Mouse (Mus musculus) heart, postnatal 4 days (tissue): ENCODE data around the gene Sdf2l1. TPM values are rescaled to one million over a fixed set of nuclear protein-coding genes. Genes with fewer than 3 reads are reported as not detected.

Experiments used
- DNase-seq: peaks from one replicate; pipeline ENCODE4 v3.0.0; 2021
- microRNA-seq, 2 experiments: library from miRNA; unstranded; fragments of <30 nt; microRNA quantifications; one replicate each; pipeline ENCODE4 v1.2.0; 2021 to 2022
- total RNA-seq, 2 experiments: library from RNA; stranded (reverse); gene quantifications; 2 replicates each; pipeline ENCODE4 v1.2.3; 2021

Gene Sdf2l1
- total RNA-seq, 2 experiments from 2014 or later = 8.2 to 10.5 TPM

GRCm38 (mm10) chr16:17124119-17124870, 7.9 kb downstream of the Sdf2l1 start:
- DNase-seq = no peak

GRCm38 (mm10) chr16:17121569-17121968, 10.6 kb downstream of the Sdf2l1 start:
- no peak for DNase-seq

- DNase-seq = no peak
These were observed 14.8 kb downstream of the Sdf2l1 start for GRCm38 (mm10) chr16:17117309-17117799.

GRCm38 (mm10) chr16:17110771-17111743, 21.1 kb downstream of the Sdf2l1 start, which contains the start of gene Ppil2:
Ppil2 (minus strand) TSS chr16:17111257.
- peak; percentile 63 for DNase-seq

GRCm38 (mm10) chr16:17104600-17104999, 27.6 kb downstream of the Sdf2l1 start:
- DNase-seq = no peak

- peak; percentile 20 for DNase-seq
These were observed 29.5 kb downstream of the Sdf2l1 start for GRCm38 (mm10) chr16:17102630-17103220.

- DNase-seq = no peak
These were observed 35.2 kb downstream of the Sdf2l1 start for GRCm38 (mm10) chr16:17096938-17097337.

GRCm38 (mm10) chr16:17088346-17088745, 43.8 kb downstream of the Sdf2l1 start:
- no peak for DNase-seq

GRCm38 (mm10) chr16:17086669-17087193, 45.5 kb downstream of the Sdf2l1 start:
- DNase-seq = no peak

- no peak for DNase-seq
These were observed 45.9 kb downstream of the Sdf2l1 start for GRCm38 (mm10) chr16:17086241-17086640.

- DNase-seq = no peak
These were observed 46.5 kb downstream of the Sdf2l1 start for GRCm38 (mm10) chr16:17085636-17086035.

- no peak for DNase-seq
These were observed 49.9 kb downstream of the Sdf2l1 start for GRCm38 (mm10) chr16:17082121-17082792.

Small RNA genes lying within 50 kb of the gene (microRNA-seq; reads per million reads assigned to microRNA genes)
- gene Mir130b (1,079 to 1,230 reads per million in 2 experiments), gene Mir301b (22.3 to 40.1 reads per million in 2 experiments)

Other genes with a start within 250 kb of the Sdf2l1 start
- gene Ppm1f, start 235.9 kb downstream of the Sdf2l1 start, total RNA-seq = 10 to 100 TPM; 40.5 to 48.0 TPM
- gene Mapk1, start 149.0 kb downstream of the Sdf2l1 start, total RNA-seq = 100 to 1,000 TPM; 128 to 135 TPM
- 1 to 10 TPM; 6.3 to 6.9 TPM for gene Ypel1, start 62.7 kb downstream of the Sdf2l1 start, total RNA-seq
- gene Ppil2, start 21.1 kb downstream of the Sdf2l1 start, total RNA-seq = 10 to 100 TPM; 49.0 to 52.5 TPM
- gene 2610318N02Rik, start 7.2 kb downstream of the Sdf2l1 start, total RNA-seq = 1 to 10 TPM; 4.1 to 4.3 TPM
- 1 to 10 TPM; 1.9 to 2.9 TPM for gene Ydjc, start 12.2 kb upstream of the Sdf2l1 start, total RNA-seq
- gene Ccdc116, start 14.8 kb upstream of the Sdf2l1 start, total RNA-seq = under 1 TPM; 0.26 to 0.32 TPM
- gene Ube2l3, start 70.3 kb upstream of the Sdf2l1 start, total RNA-seq = 100 to 1,000 TPM; 154 to 157 TPM
- gene Rimbp3, start 76.2 kb upstream of the Sdf2l1 start, total RNA-seq = under 1 TPM; 0.43 TPM
- 1 to 10 TPM; 7.0 to 7.1 TPM for gene Hic2, start 101.2 kb upstream of the Sdf2l1 start, total RNA-seq
- gene Tmem191c, start 143.7 kb upstream of the Sdf2l1 start, total RNA-seq = 1 to 10 TPM; 6.3 to 7.9 TPM
- 1 to 10 TPM; 3.3 to 3.7 TPM for gene Serpind1, start 199.0 kb upstream of the Sdf2l1 start, total RNA-seq